Mouse (Mus musculus): ENCODE results near the gene Zdhhc22. TPM values are rescaled to one million over a fixed set of nuclear protein-coding genes. Genes with fewer than 3 reads are reported as not detected.

Zdhhc22 gene
- polyA plus RNA-seq, 1 experiment from 2014 or later = 0.43 TPM

DNA sequence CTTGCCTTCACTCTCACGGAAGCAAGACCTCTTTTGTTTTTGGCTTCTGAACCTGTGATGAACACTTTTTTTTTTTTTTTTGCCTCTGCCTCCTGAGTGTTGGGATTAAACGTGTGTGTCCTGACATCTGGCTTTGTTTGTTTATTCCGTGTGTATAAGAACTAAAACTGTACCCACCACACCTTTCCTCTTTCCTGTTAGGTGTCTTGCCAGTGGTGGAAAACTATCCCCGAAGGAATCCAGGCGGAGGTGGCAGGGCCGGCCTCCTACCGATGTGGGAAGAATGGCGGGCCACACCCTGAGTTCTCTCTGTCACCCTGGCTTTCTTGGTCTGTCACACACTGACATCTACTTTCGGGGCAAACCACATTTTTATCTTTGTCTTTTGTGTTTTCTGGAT is 51.7 kb downstream of the Zdhhc22 start:
- no peak for ATAC-seq (ENCODE audit: insufficient read depth, low FRiP score)
- H3K4me2 ChIP-seq (ENCODE audit: low read depth, low read length) = no peak overlapping the region
- no peaks in the 10 kb centered on the region for H3K4me1 ChIP-seq (ENCODE audit: control insufficient read depth, insufficient read depth, low read length)
- no peaks in the 10 kb centered on the region for H3K9me3 ChIP-seq (replicated peaks; ENCODE audit: control insufficient read depth, low read length)
- no peaks in the 10 kb centered on the region for H3K27me3 ChIP-seq (ENCODE audit: control insufficient read depth, insufficient read depth, low read length)
- H3K36me3 ChIP-seq (ENCODE audit: control insufficient read depth, insufficient read depth, low read length) = no peaks in the 10 kb centered on the region
- H3K9ac ChIP-seq (ENCODE audit: low read length) = no peak overlapping the region
- 57% methylated on average over 9 of the region's 9 CpGs for WGBS
- no peak overlapping the region for H3K4me3 ChIP-seq (replicated peaks; ENCODE audit: low read length)
- H3K27ac ChIP-seq (ENCODE audit: low read length) = no peak overlapping the region

- peaks cover 9% of the 10 kb centered on the region for H3K4me1 ChIP-seq (ENCODE audit: control insufficient read depth, insufficient read depth, low read length)
- no peaks in the 10 kb centered on the region for H3K9me3 ChIP-seq (replicated peaks; ENCODE audit: control insufficient read depth, low read length)
- no peak overlapping the region for H3K27ac ChIP-seq (ENCODE audit: low read length)
- no peak for ATAC-seq (ENCODE audit: insufficient read depth, low FRiP score)
- H3K36me3 ChIP-seq (ENCODE audit: control insufficient read depth, insufficient read depth, low read length) = no peaks in the 10 kb centered on the region
- no peak overlapping the region for H3K4me2 ChIP-seq (ENCODE audit: low read depth, low read length)
- 75% methylated on average over 11 of the region's 11 CpGs for WGBS
- no peaks in the 10 kb centered on the region for H3K27me3 ChIP-seq (ENCODE audit: control insufficient read depth, insufficient read depth, low read length)
- no peak overlapping the region for H3K9ac ChIP-seq (ENCODE audit: low read length)
- H3K4me3 ChIP-seq (replicated peaks; ENCODE audit: low read length) = no peak overlapping the region
These were observed 53.5 kb downstream of the Zdhhc22 start for GRCm38 (mm10) chr12:86936587-86937343.

GRCm38 (mm10) chr12:86935692-86936282 is 54.4 kb downstream of the Zdhhc22 start:
- H3K4me3 ChIP-seq (replicated peaks; ENCODE audit: low read length) = no peak overlapping the region
- no peak for ATAC-seq (ENCODE audit: insufficient read depth, low FRiP score)
- 75% methylated on average over 8 of the region's 8 CpGs for WGBS

GRCm38 (mm10) chr12:86934748-86935147 is 55.5 kb downstream of the Zdhhc22 start:
- no peaks in the 10 kb centered on the region for H3K9me3 ChIP-seq (replicated peaks; ENCODE audit: control insufficient read depth, low read length)
- peaks cover 9% of the 10 kb centered on the region for H3K4me1 ChIP-seq (ENCODE audit: control insufficient read depth, insufficient read depth, low read length)
- H3K36me3 ChIP-seq (ENCODE audit: control insufficient read depth, insufficient read depth, low read length) = no peaks in the 10 kb centered on the region
- no peak overlapping the region for H3K4me2 ChIP-seq (ENCODE audit: low read depth, low read length)
- no peak overlapping the region for H3K27ac ChIP-seq (ENCODE audit: low read length)
- 69% methylated on average over 1 of the region's 1 CpGs for WGBS
- no peak overlapping the region for H3K4me3 ChIP-seq (replicated peaks; ENCODE audit: low read length)
- no peaks in the 10 kb centered on the region for H3K27me3 ChIP-seq (ENCODE audit: control insufficient read depth, insufficient read depth, low read length)
- no peak for ATAC-seq (ENCODE audit: insufficient read depth, low FRiP score)
- no peak overlapping the region for H3K9ac ChIP-seq (ENCODE audit: low read length)

More at GRCm38 (mm10) chr12:86935692-86936282, 54.4 kb downstream of the Zdhhc22 start:
- no peak overlapping the region for H3K27ac ChIP-seq (ENCODE audit: low read length)
- no peak overlapping the region for H3K4me2 ChIP-seq (ENCODE audit: low read depth, low read length)
- H3K36me3 ChIP-seq (ENCODE audit: control insufficient read depth, insufficient read depth, low read length) = no peaks in the 10 kb centered on the region
- peaks cover 9% of the 10 kb centered on the region for H3K4me1 ChIP-seq (ENCODE audit: control insufficient read depth, insufficient read depth, low read length)
- H3K9me3 ChIP-seq (replicated peaks; ENCODE audit: control insufficient read depth, low read length) = no peaks in the 10 kb centered on the region
- no peaks in the 10 kb centered on the region for H3K27me3 ChIP-seq (ENCODE audit: control insufficient read depth, insufficient read depth, low read length)
- H3K9ac ChIP-seq (ENCODE audit: low read length) = no peak overlapping the region

GRCm38 (mm10) chr12:86932575-86932952 is 57.7 kb downstream of the Zdhhc22 start:
- Histone ChIP-seq H3K4me3 (replicated peaks; ENCODE audit: low read length) (no peak overlapping the region), H3K36me3 (ENCODE audit: control insufficient read depth, insufficient read depth, low read length) (no peaks in the 10 kb centered on the region), H3K27ac (ENCODE audit: low read length) (no peak overlapping the region), H3K9ac (ENCODE audit: low read length) (no peak overlapping the region), H3K4me2 (ENCODE audit: low read depth, low read length) (no peak overlapping the region), H3K9me3 (replicated peaks; ENCODE audit: control insufficient read depth, low read length) (peaks cover 8% of the 10 kb centered on the region), H3K4me1 (ENCODE audit: control insufficient read depth, insufficient read depth, low read length) (peaks cover 9% of the 10 kb centered on the region), H3K27me3 (ENCODE audit: control insufficient read depth, insufficient read depth, low read length) (no peaks in the 10 kb centered on the region)
- WGBS = 46% methylated on average over 6 of the region's 6 CpGs
- no peak for ATAC-seq (ENCODE audit: insufficient read depth, low FRiP score)

GRCm38 (mm10) chr12:86931919-86932574 is 58.2 kb downstream of the Zdhhc22 start:
- Histone ChIP-seq H3K9ac (ENCODE audit: low read length) (no peak overlapping the region), H3K9me3 (replicated peaks; ENCODE audit: control insufficient read depth, low read length) (peaks cover 8% of the 10 kb centered on the region), H3K4me1 (ENCODE audit: control insufficient read depth, insufficient read depth, low read length) (peaks cover 9% of the 10 kb centered on the region), H3K27ac (ENCODE audit: low read length) (no peak overlapping the region), H3K4me3 (replicated peaks; ENCODE audit: low read length) (no peak overlapping the region), H3K36me3 (ENCODE audit: control insufficient read depth, insufficient read depth, low read length) (no peaks in the 10 kb centered on the region), H3K27me3 (ENCODE audit: control insufficient read depth, insufficient read depth, low read length) (no peaks in the 10 kb centered on the region), H3K4me2 (ENCODE audit: low read depth, low read length) (no peak overlapping the region)
- no peak for ATAC-seq (ENCODE audit: insufficient read depth, low FRiP score)
- WGBS = 15% methylated on average over 7 of the region's 7 CpGs

GRCm38 (mm10) chr12:86930934-86931729 is 59.1 kb downstream of the Zdhhc22 start:
- H3K4me1 ChIP-seq (ENCODE audit: control insufficient read depth, insufficient read depth, low read length) = peaks cover 9% of the 10 kb centered on the region
- peaks cover 8% of the 10 kb centered on the region for H3K9me3 ChIP-seq (replicated peaks; ENCODE audit: control insufficient read depth, low read length)
- ATAC-seq (ENCODE audit: insufficient read depth, low FRiP score) = no peak
- no peak overlapping the region for H3K9ac ChIP-seq (ENCODE audit: low read length)
- H3K4me2 ChIP-seq (ENCODE audit: low read depth, low read length) = no peak overlapping the region
- no peak overlapping the region for H3K4me3 ChIP-seq (replicated peaks; ENCODE audit: low read length)
- H3K27me3 ChIP-seq (ENCODE audit: control insufficient read depth, insufficient read depth, low read length) = no peaks in the 10 kb centered on the region
- 79% methylated on average over 6 of the region's 6 CpGs for WGBS
- H3K36me3 ChIP-seq (ENCODE audit: control insufficient read depth, insufficient read depth, low read length) = no peaks in the 10 kb centered on the region
- no peak overlapping the region for H3K27ac ChIP-seq (ENCODE audit: low read length)
